Mouse (Mus musculus) embryo, embryonic 9.5 days (tissue): ENCODE measurements around the gene Palb2.
A peak's percentile ranks its signal among the peaks of the same experiment; 100 is the strongest.

Source experiments
- DNase-seq: peaks from one replicate; pipeline ENCODE4 v3.0.0-alpha.2; 2017; ENCODE audit errors: extremely low spot score

The Palb2 gene

DNA sequence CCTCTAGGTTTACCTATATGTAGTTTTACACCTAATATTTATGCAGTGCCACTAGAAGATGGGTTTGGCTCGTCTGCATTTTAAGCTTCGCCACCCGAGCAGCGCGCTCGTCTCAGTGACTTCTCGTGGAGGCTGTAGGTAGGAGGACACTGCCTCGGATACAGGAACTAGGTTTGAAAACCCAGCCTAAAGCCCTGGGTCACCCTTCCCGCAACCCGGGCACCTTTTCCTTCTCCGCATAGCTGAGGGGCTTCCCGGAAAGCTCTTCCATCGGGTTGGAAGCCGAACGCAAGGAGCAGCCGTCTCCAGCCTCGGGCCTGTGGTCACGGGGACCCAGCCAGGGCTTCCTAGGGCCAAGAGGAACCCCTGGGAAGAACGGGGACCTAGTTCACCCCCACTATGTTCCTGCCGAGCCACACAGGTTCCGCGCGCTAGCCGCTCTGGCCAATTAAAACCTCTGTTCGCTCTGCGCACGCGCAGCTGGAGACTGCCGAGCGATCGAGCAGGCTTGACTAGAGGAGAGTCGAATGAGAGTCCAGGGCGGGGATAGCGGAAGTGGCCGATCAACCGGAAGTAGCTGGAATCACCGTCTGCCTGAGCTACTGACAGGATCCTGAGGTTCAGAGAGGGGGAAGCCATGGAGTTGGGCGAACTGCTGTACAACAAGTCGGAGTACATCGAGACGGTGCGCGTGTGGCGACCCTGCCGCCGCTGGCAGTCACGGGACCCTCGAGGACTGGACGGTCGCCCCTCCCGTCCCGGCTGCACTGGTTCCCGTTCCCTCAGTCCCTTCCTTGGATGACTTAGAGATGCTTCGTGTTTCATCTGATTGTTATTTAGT is at the start of gene Palb2, which contains the start of gene Dctn5:
Gene Palb2 (minus strand): TSS at position 489 of the 841 bp plus-strand sequence.
Gene Dctn5 (plus strand): TSS at position 545 of the 841 bp plus-strand sequence.
- DNase-seq = peak; percentile 98

DNA sequence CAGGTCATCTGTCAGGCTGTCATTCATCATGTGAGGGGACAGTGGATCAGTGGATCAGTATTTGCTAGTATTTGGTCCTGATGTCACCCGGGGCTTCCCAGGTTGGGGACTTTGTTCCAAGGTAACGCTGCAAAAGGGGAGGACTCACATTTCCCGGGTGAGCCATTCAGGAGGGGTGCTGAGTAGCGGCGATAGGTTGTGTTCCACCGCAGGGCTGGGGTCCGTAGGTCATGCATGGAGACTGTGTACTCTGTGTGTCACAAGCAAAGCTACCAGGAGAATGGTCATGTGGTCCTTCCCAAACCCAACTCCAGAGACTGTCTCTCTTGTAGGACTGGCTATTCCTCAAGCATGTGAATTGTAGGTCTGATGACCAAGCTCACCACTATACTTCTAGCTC is 47.9 kb upstream of the Palb2 start:
- DNase-seq = no peak

DNA sequence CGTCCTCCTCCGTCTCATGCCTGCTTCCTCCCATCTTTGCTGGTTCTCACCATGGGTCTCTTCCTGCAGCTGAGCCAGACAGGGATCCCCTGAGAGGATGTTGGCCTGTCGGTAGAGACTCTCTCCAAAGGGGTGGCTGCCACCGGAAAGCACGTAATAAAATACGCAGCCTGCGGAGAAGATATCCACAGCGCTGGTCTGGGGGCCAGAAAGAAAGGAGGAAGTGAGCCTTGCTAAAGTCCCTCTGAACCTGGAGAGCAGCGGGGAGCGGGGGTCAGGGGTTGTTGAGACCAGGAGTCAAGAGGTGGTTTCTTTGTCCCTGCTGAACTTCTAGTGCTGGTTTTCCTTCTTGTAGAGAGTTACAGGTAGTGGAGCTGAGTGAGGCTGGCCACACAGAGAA is 38.8 kb upstream of the Palb2 start:
- no peak for DNase-seq

DNA sequence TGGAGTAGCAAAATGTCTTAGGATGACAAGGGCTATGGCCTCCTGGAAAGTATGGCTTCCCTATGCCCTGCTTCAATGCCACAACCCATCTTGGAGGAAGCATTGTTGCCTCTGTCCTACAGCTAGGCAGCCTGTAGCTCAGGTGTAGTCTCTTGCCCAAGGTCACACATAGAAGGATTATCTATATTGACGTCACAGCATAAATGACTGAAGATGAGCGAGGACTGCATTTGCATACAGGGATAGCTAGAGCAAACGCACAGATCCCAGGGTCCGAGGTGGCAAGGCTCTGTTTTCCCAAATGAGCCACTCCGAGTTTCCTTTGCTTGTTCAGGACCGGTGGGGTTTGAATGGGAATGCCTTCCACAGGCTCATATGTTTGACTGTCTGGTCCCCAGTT is 37.9 kb upstream of the Palb2 start:
- DNase-seq = no peak

DNA sequence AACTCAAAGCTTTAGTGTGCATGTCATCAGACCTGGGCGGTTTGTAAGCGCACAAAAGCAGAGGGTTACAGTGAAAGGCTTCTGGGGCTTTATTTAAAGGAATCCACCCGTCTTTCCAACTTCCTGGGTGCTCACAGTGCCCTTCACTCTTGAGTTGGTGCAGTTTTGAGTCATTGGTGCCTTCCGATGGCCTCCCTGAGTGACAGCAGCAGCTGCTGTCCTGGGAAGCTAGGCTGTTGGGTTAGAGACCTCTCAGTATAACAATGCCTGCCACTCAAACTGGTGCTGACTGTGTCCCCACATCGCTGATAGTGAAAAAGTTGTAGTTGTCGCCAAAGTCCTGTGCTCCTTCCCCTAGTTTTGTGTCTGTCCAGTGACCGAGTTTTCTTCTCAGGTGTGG is 34.4 kb upstream of the Palb2 start:
- DNase-seq = no peak

DNA sequence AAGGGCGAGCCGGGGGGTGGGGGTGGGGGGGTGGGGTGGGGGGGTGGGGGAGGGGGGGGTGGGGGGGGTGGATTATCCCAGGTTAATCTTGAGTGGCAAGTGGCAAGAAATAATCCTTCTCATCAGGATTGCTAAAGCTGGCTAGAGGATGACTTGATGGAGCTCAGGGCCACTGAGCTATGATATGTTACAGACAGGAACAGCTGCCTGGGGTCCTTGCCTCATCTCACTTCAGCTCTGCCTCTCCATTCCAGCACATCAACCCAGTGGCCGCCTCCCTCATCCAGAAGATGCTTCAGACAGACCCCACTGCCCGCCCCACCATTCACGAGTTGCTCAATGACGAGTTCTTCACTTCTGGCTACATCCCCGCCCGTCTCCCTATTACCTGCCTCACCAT is 31.0 kb upstream of the Palb2 start:
- DNase-seq = no peak

DNA sequence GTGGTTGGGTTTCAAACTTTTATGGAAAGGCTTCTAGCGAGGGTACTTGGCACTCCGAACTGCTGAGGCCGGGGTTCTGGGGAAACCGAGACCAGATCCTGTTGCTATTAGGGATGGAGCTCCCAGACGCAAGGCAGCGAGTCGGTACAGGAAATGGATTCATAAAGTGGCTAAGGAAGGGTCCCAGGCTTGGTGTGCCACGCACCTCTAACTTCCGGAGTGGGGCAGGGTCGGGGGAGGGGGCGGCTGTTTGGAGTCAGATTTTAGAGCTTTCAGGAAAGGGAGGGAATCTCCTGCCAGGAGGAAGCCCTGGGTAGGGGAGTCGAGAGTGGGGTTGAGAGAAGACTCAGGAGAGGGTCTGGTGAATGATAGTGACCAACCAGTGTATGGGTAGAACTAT is 27.3 kb upstream of the Palb2 start:
- peak; percentile 37 for DNase-seq

DNA sequence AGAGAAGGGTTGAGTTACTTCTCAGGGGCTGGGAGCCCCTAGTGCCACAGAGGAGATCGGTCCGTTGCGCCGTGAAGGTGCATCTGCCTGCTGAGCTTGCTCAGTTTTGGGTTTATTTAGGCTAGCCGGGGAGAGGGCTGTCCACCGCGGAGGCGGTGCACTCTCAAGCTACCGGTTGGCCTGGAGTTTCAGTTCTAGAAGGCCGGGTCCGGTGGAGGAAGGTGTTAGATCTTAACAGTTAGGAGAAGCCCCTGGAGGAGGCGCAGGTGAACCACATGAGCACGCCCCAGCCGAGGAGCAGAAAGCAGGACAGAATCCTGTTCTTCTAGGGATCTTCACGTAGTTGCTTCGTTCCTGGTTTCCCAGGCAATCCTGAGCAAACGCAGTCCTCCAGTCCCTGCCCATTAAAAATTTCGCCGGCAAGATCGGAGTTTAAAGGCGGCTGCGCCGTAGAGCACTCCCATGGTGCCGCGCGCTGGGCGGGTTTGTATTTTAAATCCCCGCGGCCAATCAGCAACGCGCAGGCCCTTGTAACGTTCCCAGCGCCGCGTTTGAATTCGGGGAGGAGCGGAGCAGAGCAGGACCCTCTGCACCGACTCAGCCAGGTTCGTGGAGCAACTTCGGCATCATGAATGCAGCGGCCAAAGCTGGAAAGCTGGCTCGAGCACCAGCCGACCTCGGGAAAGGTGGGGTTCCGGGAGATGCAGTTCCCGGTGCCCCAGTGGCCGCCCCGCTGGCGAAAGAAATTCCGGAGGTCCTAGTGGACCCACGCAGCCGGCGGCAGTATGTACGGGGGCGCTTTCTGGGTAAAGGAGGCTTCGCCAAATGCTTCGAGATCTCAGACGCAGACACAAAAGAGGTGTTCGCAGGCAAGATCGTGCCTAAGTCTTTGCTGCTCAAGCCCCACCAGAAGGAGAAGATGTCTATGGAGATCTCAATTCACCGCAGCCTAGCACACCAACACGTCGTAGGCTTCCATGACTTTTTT is 26.4 kb upstream of the Palb2 start, which contains the start of gene Plk1:
Gene Plk1 (plus strand): TSS at position 525 of the 988 bp plus-strand sequence.
- DNase-seq = peak; percentile 89

DNA sequence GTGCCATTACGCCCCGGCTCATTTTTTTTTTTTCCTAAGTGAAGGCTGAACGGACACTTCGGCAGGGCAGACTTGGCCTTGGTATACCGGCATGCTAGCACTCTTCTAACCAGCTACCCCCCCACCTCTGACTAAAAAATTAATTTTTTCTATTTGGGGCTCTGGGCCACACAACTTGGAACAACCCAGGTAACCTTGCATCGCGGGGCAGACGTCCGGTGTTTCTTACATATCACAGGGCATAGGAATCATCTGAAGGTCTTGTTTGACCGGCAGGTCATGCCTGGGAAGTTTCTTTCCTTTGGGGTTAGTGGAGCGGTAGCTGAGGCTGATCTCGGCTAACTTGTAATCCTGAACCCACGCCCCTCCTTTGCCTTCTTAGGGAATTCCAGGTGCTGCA is 25.7 kb upstream of the Palb2 start:
- no peak for DNase-seq

DNA sequence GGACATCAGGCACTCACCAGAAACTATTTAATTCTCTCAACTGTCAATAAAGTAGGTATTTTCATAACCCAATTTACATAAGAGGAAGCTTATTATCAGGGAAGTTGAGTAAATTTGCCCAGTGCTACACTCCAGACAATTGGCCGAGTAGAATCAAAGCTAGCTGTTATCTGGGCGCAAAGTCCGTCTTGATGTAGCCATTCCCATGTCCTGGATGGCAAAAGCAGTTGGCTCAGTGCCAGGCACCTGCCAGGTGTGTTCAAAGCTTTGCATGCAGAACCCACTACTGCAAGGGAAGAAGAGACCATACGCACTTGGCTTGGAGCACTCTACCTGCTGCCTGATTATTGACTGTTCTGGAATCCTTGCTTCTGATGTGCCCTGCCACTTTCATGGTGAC is 19.7 kb upstream of the Palb2 start:
- no peak for DNase-seq

DNA sequence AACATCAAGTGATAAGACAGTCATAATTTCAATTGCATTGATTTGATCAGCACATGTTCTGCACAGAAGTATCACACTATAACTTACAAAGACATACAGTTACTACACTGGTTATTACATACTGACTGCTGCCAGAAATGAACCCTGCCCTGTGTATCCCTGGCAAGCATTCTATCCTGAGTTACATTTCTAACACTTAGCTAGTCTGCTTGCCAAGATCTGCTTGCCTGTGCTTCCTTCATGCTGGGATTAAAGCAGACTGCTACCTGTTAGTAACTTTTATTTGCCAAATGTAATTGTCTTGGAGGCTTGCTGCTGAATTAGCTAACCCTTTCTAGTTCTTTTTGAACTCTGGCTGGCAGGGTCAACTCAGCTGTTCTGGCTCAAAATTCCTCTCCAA is 8.2 kb upstream of the Palb2 start:
- no peak for DNase-seq

DNA sequence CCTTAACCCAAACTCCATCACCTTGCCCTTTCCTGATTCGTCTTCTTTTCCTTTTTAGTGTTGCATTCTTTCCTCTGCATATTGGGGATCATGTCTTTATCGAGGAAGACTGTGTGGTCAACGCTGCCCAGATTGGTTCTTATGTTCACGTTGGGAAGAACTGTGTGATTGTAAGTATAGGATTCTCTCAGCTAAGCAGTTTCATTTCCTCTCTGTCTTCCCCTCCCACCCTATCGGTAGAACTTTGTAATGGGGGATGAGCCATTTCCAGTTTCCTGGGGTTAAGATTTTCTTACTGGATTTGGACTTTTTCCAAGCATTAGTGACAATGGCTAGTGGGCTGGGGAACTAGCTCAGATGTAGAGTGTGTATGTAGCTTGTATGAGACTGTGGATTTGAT is 5.4 kb upstream of the Palb2 start:
- DNase-seq = no peak

DNA sequence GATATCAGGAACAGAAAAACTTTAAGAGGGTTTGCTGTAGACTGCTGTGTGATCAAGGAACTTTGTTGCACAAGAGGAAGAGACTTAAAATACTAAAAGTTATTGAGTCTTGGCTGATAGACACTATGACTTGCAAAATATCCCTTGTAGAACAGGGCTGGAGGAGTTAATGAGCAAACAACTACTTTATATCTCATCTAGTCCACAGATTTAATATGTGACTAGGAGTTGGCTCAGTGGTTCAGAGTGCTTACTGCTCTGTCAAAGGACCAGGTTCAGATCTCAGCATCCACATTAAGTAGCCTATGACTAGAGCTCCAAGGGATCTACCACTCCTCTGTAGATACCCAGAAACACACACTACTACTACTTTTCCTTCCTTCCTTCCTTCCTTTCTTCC is 4.3 kb upstream of the Palb2 start:
- DNase-seq = no peak

DNA sequence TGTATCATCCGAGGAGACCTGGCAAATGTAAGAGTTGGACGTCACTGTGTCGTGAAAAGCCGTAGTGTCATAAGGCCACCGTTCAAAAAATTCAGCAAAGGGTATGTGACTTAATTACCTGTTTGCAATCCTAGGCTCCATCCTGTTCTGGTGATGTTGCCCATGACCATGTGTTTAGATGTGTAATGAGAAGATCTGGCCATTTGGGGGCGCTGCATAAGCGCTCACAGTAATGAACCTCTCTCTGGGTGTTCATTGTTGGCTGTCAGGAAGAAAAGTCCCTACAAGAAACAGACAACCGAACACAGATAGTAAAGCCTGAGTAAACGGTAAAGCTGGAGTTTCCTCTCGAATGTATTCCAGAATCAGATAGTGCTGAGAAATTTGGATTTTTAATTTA is 2.3 kb upstream of the Palb2 start:
- peak; percentile 13 for DNase-seq

DNA sequence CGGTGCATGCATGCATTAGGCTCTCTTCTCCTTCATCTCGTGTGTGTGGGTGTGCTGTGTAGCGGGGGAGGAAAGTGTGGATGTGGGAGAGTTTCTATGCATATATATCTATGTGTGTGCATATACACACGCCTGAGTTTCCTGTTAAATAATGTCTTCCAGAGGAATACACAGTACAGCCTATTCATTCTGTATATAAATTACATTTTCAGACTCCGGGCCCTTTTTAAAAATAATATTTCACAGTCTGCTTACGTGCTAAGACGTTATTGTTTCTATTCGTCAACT is 497 bp upstream of the Palb2 start:
- DNase-seq = no peak

DNA sequence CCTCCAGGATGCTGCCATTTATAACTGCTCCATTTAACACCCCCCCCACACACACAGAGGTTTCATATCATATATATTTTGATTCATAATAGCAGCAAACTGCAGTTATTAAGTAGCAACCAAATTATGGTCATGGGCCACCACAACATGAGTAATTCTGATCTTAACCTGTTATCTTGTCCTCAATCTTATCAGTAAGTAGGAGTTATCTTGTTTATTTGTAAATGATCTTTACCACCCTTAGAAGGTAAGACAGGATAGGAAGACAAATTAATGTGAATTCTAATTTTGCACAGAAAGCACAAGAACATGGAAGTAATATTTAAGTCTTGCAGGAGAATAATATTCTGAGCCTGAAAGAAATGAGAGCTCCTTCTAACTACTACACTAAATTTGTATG is 951 bp downstream of the Palb2 start:
- no peak for DNase-seq

DNA sequence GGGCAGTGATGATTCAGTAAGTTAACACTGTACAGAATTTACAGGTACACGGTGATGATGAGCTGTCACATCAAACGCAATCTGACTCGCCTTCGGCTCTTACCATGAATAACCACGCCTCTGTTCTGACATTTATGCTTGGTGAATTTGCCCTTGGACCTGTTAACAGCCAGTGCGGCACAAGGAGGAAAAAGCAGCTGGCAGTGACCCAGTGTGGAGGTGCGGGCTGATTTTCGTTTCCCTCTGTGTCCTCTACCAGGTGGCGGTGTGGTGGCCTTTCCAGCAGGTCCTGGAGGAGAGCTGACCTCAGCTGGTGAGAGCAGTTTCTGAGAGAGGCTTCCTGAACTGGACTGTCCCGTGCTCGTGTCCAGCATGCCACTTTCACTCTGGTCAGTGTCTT is 5.8 kb downstream of the Palb2 start:
- DNase-seq = no peak

DNA sequence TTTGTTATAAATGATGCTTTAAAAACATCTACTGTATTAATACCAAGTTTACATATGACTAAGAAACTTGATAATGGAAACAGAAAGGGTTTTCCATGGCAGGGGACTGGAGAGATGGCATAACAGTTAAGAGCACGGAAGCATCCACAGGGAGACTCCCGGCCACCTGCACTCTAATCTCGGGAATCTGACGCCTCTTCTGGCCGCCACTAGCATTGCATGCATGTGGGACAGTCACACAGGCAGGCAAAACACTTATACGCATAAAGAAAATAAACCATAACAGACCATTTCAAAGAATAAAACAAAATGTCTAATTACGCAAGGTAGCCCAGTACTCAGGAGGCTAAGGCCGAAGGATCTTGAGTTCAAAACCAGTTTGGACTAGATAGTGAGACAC is 7.1 kb downstream of the Palb2 start:
- no peak for DNase-seq

DNA sequence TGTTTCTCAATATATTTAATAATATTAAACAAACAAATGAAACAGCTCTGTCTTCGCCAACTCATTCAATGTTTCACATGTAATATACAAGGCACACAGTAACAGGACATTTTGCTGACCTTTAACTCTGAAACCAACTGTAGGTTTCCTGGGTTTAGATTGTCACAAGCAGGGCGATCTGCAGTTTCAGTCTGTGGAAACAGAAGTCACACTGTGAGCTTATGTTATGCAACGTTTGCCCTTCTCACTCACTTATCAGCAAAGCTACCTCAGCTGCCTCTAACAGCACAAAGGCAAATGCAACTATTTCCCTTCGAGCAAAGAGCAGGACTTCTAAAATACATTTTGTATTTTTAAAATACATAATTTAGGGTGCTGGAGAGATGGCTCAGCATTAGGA is 9.3 kb downstream of the Palb2 start:
- no peak for DNase-seq

DNA sequence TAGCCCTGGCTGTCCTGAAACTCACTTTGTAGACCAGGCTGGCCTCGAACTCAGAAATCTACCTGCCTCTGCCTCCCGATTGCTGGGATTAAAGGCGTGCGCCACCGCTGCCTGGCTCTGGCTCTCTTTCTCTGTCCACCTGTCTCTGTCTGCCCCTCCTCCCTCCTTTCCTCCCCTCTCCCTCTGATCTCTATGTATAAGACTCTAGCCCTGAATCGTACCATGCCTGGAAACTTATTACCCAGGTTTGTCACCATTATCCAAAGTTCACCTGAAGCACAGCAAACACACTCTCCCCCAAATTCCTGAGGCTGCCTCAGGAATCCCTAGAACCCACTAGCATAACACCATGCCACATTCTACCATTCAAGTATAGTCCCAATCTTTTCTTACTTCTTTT is 24.6 kb downstream of the Palb2 start:
- no peak for DNase-seq

DNA sequence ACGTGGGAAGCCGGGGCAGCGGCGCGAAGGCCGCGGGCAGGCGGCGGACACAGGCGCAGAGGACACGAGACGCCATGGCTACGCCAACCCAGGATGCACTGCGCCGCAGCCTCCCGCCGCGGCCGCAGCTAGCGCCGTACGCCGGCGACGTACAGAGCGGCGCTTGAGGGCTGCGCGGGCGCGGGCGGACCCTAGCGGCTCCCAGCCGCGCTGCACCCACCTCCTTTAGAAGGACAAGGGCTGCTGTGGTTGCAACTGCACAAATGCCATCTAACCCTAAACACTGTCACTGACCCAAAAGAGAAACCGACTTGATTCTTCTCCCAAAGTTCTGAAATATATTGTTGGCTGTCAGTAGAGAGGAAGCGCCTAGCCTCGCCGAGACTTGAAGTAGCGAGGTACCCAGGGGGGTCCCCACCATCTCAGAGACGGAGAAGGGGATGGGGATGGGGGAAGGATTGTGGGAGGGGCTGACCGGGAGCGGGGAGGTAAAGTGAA is 31.0 kb downstream of the Palb2 start, which contains the start of gene Ndufab1:
Gene Ndufab1 (minus strand): TSS at position 140 of the 498 bp plus-strand sequence.
- peak; percentile 88 for DNase-seq

DNA sequence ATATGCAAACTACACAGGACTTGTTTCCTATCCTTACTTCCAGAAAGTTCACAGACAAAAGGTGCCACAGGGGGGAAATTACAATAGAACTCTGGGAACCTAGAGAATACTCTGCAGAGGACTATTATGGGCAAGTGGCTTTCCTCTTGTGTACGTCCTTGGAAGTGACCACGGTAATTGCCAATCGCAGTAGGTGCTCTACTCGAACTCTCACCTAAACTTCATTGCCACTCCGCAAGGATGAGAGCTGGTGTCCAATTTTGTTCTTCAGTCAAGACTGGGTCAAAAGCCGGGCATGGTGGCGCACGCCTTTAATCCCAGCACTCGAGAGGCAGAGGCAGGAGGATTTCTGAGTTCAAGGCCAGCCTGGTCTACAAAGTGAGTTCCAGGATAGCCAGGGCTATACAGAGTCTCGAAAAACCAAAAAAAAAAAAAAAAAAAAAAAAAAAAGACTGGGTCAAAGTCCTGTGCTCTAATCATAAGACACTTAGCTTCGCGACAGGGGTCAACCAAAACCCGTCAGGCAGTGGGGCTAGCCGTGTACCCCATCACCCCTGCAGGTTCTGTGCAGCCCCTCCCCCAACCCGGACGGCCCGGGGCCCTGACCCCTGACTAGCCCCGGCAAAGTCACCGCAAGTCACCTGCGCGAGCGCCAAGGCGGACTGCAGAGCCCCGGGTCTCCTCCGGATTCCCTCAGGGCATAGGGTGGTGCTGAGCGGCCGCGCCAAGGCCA is 31.6 kb downstream of the Palb2 start:
- peak; percentile 80 for DNase-seq
